Mouse (Mus musculus) kidney, adult 2 months (tissue): Measurements from ENCODE around the gene Slc24a2.

ENCODE experiments used
- CTCF ChIP-seq: fragments of 200-500 bp; conservative IDR thresholded peaks from 2 replicates; pipeline ENCODE4 v1.5.1; 2011; ENCODE audit warnings: low read depth, mild to moderate bottlenecking, control low read depth, low read length, moderate library complexity, mixed read lengths; ENCODE audit not compliant: insufficient read depth, insufficient read length
- POLR2A ChIP-seq: fragments of 200-500 bp; IDR thresholded peaks from one replicate; pipeline ENCODE4 v1.6.1; 2011; ENCODE audit warnings: low read depth, low read length, control low read depth

- no peak for TF ChIP-seq CTCF
- TF ChIP-seq POLR2A = no peak
Measured at GRCm38 (mm10) chr4:87024556-87024955, 205.7 kb downstream of the Slc24a2 start.
